Mouse (Mus musculus) kidney, adult 18-20 months (tissue): ENCODE data around the gene Shroom3.

Experiments used
- DNase-seq: peaks from one replicate; pipeline ENCODE4 v3.0.0; 2021

The Shroom3 gene

GRCm38 (mm10) chr5:92937701-92938100 is 254.5 kb downstream of the Shroom3 start:
- DNase-seq = no peak

GRCm38 (mm10) chr5:92939246-92939995 is 256.2 kb downstream of the Shroom3 start:
- DNase-seq = no peak

- DNase-seq = no peak
Measured at GRCm38 (mm10) chr5:92942166-92942565, 258.9 kb downstream of the Shroom3 start.

- no peak for DNase-seq
Measured at GRCm38 (mm10) chr5:92942577-92942976, 259.3 kb downstream of the Shroom3 start.

- no peak for DNase-seq
Measured at GRCm38 (mm10) chr5:92944867-92945266, 261.6 kb downstream of the Shroom3 start.

GRCm38 (mm10) chr5:92948972-92949745 is 265.9 kb downstream of the Shroom3 start:
- DNase-seq = no peak

- no peak for DNase-seq
Measured at GRCm38 (mm10) chr5:92950583-92950982, 267.3 kb downstream of the Shroom3 start.

GRCm38 (mm10) chr5:92951079-92951478 is 267.8 kb downstream of the Shroom3 start:
- DNase-seq = no peak

GRCm38 (mm10) chr5:92953865-92954264 is 270.6 kb downstream of the Shroom3 start:
- no peak for DNase-seq

- peak; percentile 74 for DNase-seq
Measured at GRCm38 (mm10) chr5:92954323-92954722, 271.1 kb downstream of the Shroom3 start.

- DNase-seq = no peak
Measured at GRCm38 (mm10) chr5:92954827-92955475, 271.7 kb downstream of the Shroom3 start.

GRCm38 (mm10) chr5:92959287-92959686 is 276.1 kb downstream of the Shroom3 start:
- no peak for DNase-seq

- no peak for DNase-seq
Measured at GRCm38 (mm10) chr5:92959708-92960107, 276.5 kb downstream of the Shroom3 start.

- no peak for DNase-seq
Measured at GRCm38 (mm10) chr5:92961353-92961752, 278.1 kb downstream of the Shroom3 start.

- DNase-seq = no peak
Measured at GRCm38 (mm10) chr5:92961770-92962231, 278.6 kb downstream of the Shroom3 start.

- no peak for DNase-seq
Measured at GRCm38 (mm10) chr5:92964691-92965090, 281.5 kb downstream of the Shroom3 start.

GRCm38 (mm10) chr5:92967143-92967542 is 283.9 kb downstream of the Shroom3 start:
- DNase-seq = no peak

- no peak for DNase-seq
Measured at GRCm38 (mm10) chr5:92967906-92968305, 284.7 kb downstream of the Shroom3 start.

GRCm38 (mm10) chr5:92969443-92969842 is 286.2 kb downstream of the Shroom3 start:
- no peak for DNase-seq

GRCm38 (mm10) chr5:92969926-92970325 is 286.7 kb downstream of the Shroom3 start:
- DNase-seq = no peak

GRCm38 (mm10) chr5:92970480-92970879 is 287.2 kb downstream of the Shroom3 start:
- DNase-seq = no peak

- no peak for DNase-seq
Measured at GRCm38 (mm10) chr5:92980393-92980792, 297.2 kb downstream of the Shroom3 start.

- DNase-seq = no peak
Measured at GRCm38 (mm10) chr5:92980862-92981261, 297.6 kb downstream of the Shroom3 start.

- DNase-seq = no peak
Measured at GRCm38 (mm10) chr5:92982673-92983072, 299.4 kb downstream of the Shroom3 start.
